In genomic region chr8:126299333-126299732, GRCm38 (mm10) we compare ENCODE assay signal across 12 mouse cellular contexts. TPM values are rescaled to one million over a fixed set of nuclear protein-coding genes. Genes with fewer than 3 reads are reported as not detected.
DNase-seq lines count a peak whose midpoint lies in the region; ATAC-seq and TF ChIP-seq lines count a peak whose summit lies in the region.
"Had no signal": no experiment of that assay in that cellular context is flagged by ENCODE, and none has a peak within 500 bp of the region (broad histone marks: within the 10 kb centered on the region; RNA-seq: fewer than 3 reads in every experiment).

No protein-coding gene starts in this region.

- H3K4me1 ChIP-seq in forebrain, postnatal 0 days (ENCODE audit: insufficient read depth) = no peaks in the 10 kb centered on the region
- 0 out of 2 replicates have a peak, but pooled peaks cover 3% of the 10 kb centered on the region for H3K4me1 ChIP-seq in neural tube, embryonic 14.5 days (ENCODE audit: control insufficient read depth, insufficient read depth, low read length)
- H3K4me1 ChIP-seq in heart, embryonic 10.5 days = peaks cover 14% of the 10 kb centered on the region

- peak overlapping the region; percentile 97 for H3K4me2 ChIP-seq in forebrain, postnatal 0 days (ENCODE audit: low read depth)
- H3K4me2 ChIP-seq in neural tube, embryonic 14.5 days (ENCODE audit: low read depth, low read length) = peak overlapping the region; percentile 94; the same call in 1 of the 2 replicates

- intact Hi-C loops in left cerebral cortex, postnatal 25 days (cut with DNase I) = loop anchor here (2.0 kb wide), 1 partner anchor 27 kb away; no protein-coding TSS in a partner anchor

- peak overlapping the region; percentile 16 for H3K4me3 ChIP-seq in forebrain, postnatal 0 days (ENCODE audit: low read depth, low read length)
- 0 out of 2 replicates have a peak overlapping the region, but pooled peaks have one; percentile 44 for H3K4me3 ChIP-seq in neural tube, embryonic 14.5 days (ENCODE audit: low read depth, low read length)
- H3K4me3 ChIP-seq in heart, embryonic 10.5 days = no peak overlapping the region
- H3K4me3 ChIP-seq: myocyte had no signal

- no peak for ATAC-seq in forebrain, postnatal 0 days
- no peak for ATAC-seq in neural tube, embryonic 14.5 days (ENCODE audit: low read depth)

- H3K9ac ChIP-seq in forebrain, postnatal 0 days = no peak overlapping the region; the same call in 1 of the 2 replicates
- no peak overlapping the region for H3K9ac ChIP-seq in neural tube, embryonic 14.5 days (replicated peaks; ENCODE audit: low read depth, low read length)

- no peak for TF ChIP-seq CTCF in forebrain, postnatal 0 days (IDR thresholded peaks at IDR 0.05; ENCODE audit: low read depth)

- no peak overlapping the region for H3K27ac ChIP-seq in forebrain, postnatal 0 days (ENCODE audit: low read depth, low read length)
- H3K27ac ChIP-seq in neural tube, embryonic 14.5 days (ENCODE audit: low read depth, low read length) = no peak overlapping the region
- no peak overlapping the region for H3K27ac ChIP-seq in heart, embryonic 10.5 days

- WGBS in forebrain, postnatal 0 days = 13% methylated on average over 7 of the region's 7 CpGs
- WGBS in neural tube, embryonic 14.5 days = 27% methylated on average over 7 of the region's 7 CpGs
- WGBS in heart, embryonic 10.5 days = 24% methylated on average over 7 of the region's 7 CpGs

- peak; percentile 13 for DNase-seq in kidney, adult 18-20 months
- no peak for DNase-seq in kidney, adult 8-10 months
- DNase-seq in forebrain, postnatal 0 days = no peak
- DNase-seq in left cerebral cortex, postnatal 25 days (ENCODE audit: low spot score in 2 of 2) = peak; percentile 37 to 70
- no peak for DNase-seq in gastrocnemius, postnatal 25 days
- DNase-seq in heart, adult 8-10 months (ENCODE audit: low spot score) = no peak
- DNase-seq in heart, embryonic 10.5 days (ENCODE audit: low spot score) = no peak
- DNase-seq: kidney, adult 11 months had no signal

- no peaks in the 10 kb centered on the region for H3K36me3 ChIP-seq in forebrain, postnatal 0 days (ENCODE audit: insufficient read depth)
- H3K36me3 ChIP-seq in neural tube, embryonic 14.5 days (ENCODE audit: control insufficient read depth, insufficient read depth, low read length) = no peaks in the 10 kb centered on the region
- H3K36me3 ChIP-seq in heart, embryonic 10.5 days = no peaks in the 10 kb centered on the region
- H3K36me3 ChIP-seq: G1E had no signal

- H3K9me3 ChIP-seq in forebrain, postnatal 0 days (ENCODE audit: low read length) = no peaks in the 10 kb centered on the region
- no peaks in the 10 kb centered on the region for H3K9me3 ChIP-seq in neural tube, embryonic 14.5 days (ENCODE audit: control insufficient read depth, low read length)
- H3K9me3 ChIP-seq in heart, embryonic 10.5 days = no peaks in the 10 kb centered on the region

- H3K27me3 ChIP-seq in forebrain, postnatal 0 days (ENCODE audit: insufficient read depth, low read length) = no peaks in the 10 kb centered on the region
- peaks cover 3% of the 10 kb centered on the region for H3K27me3 ChIP-seq in neural tube, embryonic 14.5 days (ENCODE audit: control insufficient read depth, insufficient read depth, low read length)
- H3K27me3 ChIP-seq in heart, embryonic 10.5 days (ENCODE audit: insufficient read depth, poor library complexity, severe bottlenecking) = peaks cover 44% of the 10 kb centered on the region

RNA-seq across cellular contexts. Expression of gene Slc35f3, which starts 1.0 kb away (rescaled TPM):
- total RNA-seq in forebrain, postnatal 0 days (2014; rRNA removed) = 1.5 and 2.1 TPM in 2 replicates
- 1.4 and 3.1 TPM in 2 replicates for polyA plus RNA-seq in forebrain, postnatal 0 days (2015; fragmentation: Nextera tagmentation; extraction: Ambion mirVana)
- 10 to 100 TPM; 33.8 to 36.3 TPM for total RNA-seq in left cerebral cortex, postnatal 25 days (2021)
- polyA plus RNA-seq in neural tube, embryonic 14.5 days (2014; fragmentation: Nextera tagmentation; extraction: Ambion mirVana) = 3.5 and 4.3 TPM in 2 replicates
- not detected for total RNA-seq in gastrocnemius, postnatal 25 days (2021)
- total RNA-seq in heart, adult 8-10 months (2022) = not detected
- polyA plus RNA-seq in heart, embryonic 10.5 days (2016; fragmentation: Nextera tagmentation; extraction: Ambion mirVana) = 0.11 TPM in 1 of 2 replicates, not detected in the other
- total RNA-seq: G1E had no signal
- polyA plus RNA-seq: G1E; liver, embryonic 16.5 days had no signal

Comparison
In these comparisons a context has a peak if more than half of its experiments do, and no peak if none do; other contexts are left out.
1. DNase-seq: peak in kidney, adult 18-20 months (single experiment) and left cerebral cortex, postnatal 25 days (2 of 2); none in kidney, adult 8-10 months (0 of 2), forebrain, postnatal 0 days (single experiment), gastrocnemius, postnatal 25 days (single experiment), heart, adult 8-10 months (single experiment) and heart, embryonic 10.5 days (single experiment).
2. RNA of gene Slc35f3, which starts 1.0 kb away (total RNA-seq): 33.8 to 36.3 TPM in left cerebral cortex, postnatal 25 days; 1.5 to 2.1 TPM in forebrain, postnatal 0 days, not detected in heart, adult 8-10 months and not detected in gastrocnemius, postnatal 25 days; every median in the first group is over 10 times any median in the second.